Mouse (Mus musculus) limb, embryonic 12.5 days (tissue): ENCODE data around the gene Gm6890. TPM values are rescaled to one million over a fixed set of nuclear protein-coding genes. Genes with fewer than 3 reads are reported as not detected.
"Not testable (repeated sequence)": the region's sequence is repeated elsewhere in the genome, so short reads cannot be mapped to it uniquely, and the experiment has no call there.

ENCODE experiments used
- ATAC-seq: fragments of 200-750 bp; cut with Nextera tagmentation; 2 replicates; pipeline ENCODE4 v1.8.0; 2017; ENCODE audit warnings: low read depth, moderate TSS enrichment; ENCODE audit not compliant: insufficient number of reproducible peaks, insufficient read depth, low FRiP score, low TSS enrichment
- H3K27ac ChIP-seq: fragments of 300-500 bp; sonication (generic); 2 replicates; pipeline ENCODE4 v1.5.1; 2016; ENCODE audit warnings: mild to moderate bottlenecking, moderate library complexity
- H3K27me3 ChIP-seq: fragments of 300-500 bp; sonication (generic); 2 replicates; pipeline ENCODE4 v1.6.1; 2016; ENCODE audit warnings: mild to moderate bottlenecking, moderate library complexity
- H3K36me3 ChIP-seq: fragments of 300-500 bp; sonication (generic); 2 replicates; pipeline ENCODE4 v1.6.1; 2016; ENCODE audit warnings: mild to moderate bottlenecking, moderate library complexity
- H3K4me1 ChIP-seq: fragments of 300-500 bp; sonication (generic); replicated peaks from 2 replicates; pipeline ENCODE4 v1.6.1; 2016
- H3K4me2 ChIP-seq: fragments of 300-500 bp; sonication (generic); 2 replicates; pipeline ENCODE4 v1.6.1; 2016; ENCODE audit warnings: mild to moderate bottlenecking, moderate library complexity
- H3K4me3 ChIP-seq: fragments of 300-500 bp; sonication (generic); replicated peaks from 2 replicates; pipeline ENCODE4 v1.5.1; 2016; ENCODE audit warnings: mild to moderate bottlenecking
- H3K9ac ChIP-seq: fragments of 300-500 bp; sonication (generic); replicated peaks from 2 replicates; pipeline ENCODE4 v1.6.1; 2016; ENCODE audit warnings: mild to moderate bottlenecking, moderate library complexity
- H3K9me3 ChIP-seq: fragments of 300-500 bp; sonication (generic); 2 replicates; pipeline ENCODE4 v1.6.1; 2016; ENCODE audit warnings: mild to moderate bottlenecking, moderate library complexity
- WGBS: fragments of 180-500 bp; shearing (Covaris S2); methylation state at CpG from one replicate; pipeline ENCODE4 v1.1.7; 2016; 5-methylcytosine and 5-hydroxymethylcytosine counted together
- polyA plus RNA-seq: library from polyadenylated mRNA; unstranded; fragments of >200 nt; fragmentation: Nextera tagmentation; extraction: Ambion mirVana; gene quantifications from 2 replicates; pipeline ENCODE4 v1.2.1, GENCODE M21; 2016

Gene Gm6890
- polyA plus RNA-seq = 0.28 TPM in 1 of 2 replicates, not detected in the other

GRCm38 (mm10) chrX:74740627-74741026 is at the start of gene Gm6890:
Gene Gm6890, plus strand, starts transcription at chrX:74740927.
- H3K4me1 ChIP-seq, H3K36me3 ChIP-seq, ATAC-seq, H3K9me3 ChIP-seq, H3K27ac ChIP-seq, H3K9ac ChIP-seq, H3K4me3 ChIP-seq, H3K4me2 ChIP-seq, H3K27me3 ChIP-seq: not testable (repeated sequence)
- WGBS = 85% methylated on average over 8 of the region's 9 CpGs

GRCm38 (mm10) chrX:74726195-74726594 is 14.5 kb upstream of the Gm6890 start:
- H3K4me2 ChIP-seq, H3K27me3 ChIP-seq, H3K9me3 ChIP-seq, H3K36me3 ChIP-seq, H3K9ac ChIP-seq, ATAC-seq, H3K4me3 ChIP-seq, H3K4me1 ChIP-seq, H3K27ac ChIP-seq: not testable (repeated sequence)
- WGBS = 89% methylated on average over 10 of the region's 10 CpGs

GRCm38 (mm10) chrX:74770715-74771114 is 30.0 kb downstream of the Gm6890 start:
- H3K9me3 ChIP-seq, H3K27ac ChIP-seq, H3K9ac ChIP-seq, ATAC-seq, H3K4me3 ChIP-seq, H3K4me2 ChIP-seq, H3K36me3 ChIP-seq, H3K4me1 ChIP-seq, H3K27me3 ChIP-seq: not testable (repeated sequence)
- WGBS = no CpG with 5 or more reads among the region's 1 CpGs

Other genes starting within 250 kb of the Gm6890 start
- not detected in 2 replicates for gene Olfr1326-ps1, start 166.0 kb upstream of the Gm6890 start, polyA plus RNA-seq
- not detected in 2 replicates for gene Olfr1325, start 148.2 kb upstream of the Gm6890 start, polyA plus RNA-seq
- gene Gm5640, start 95.3 kb upstream of the Gm6890 start, polyA plus RNA-seq = not detected in 2 replicates
- gene Gm5936, start 96.3 kb downstream of the Gm6890 start, polyA plus RNA-seq = not detected in 2 replicates